Mouse (Mus musculus) heart, postnatal 0 days (tissue): ENCODE measurements around the gene Klf12.

Experiments
- CTCF ChIP-seq: IDR thresholded peaks from 2 replicates; pipeline ENCODE4 v1.5.1; 2016; ENCODE audit warnings: antibody characterized with exemption, control low read depth, low read depth
- EP300 ChIP-seq: IDR thresholded peaks from 2 replicates; pipeline ENCODE4 v1.6.1; 2016; ENCODE audit warnings: antibody characterized with exemption, low read depth

GRCm38 (mm10) chr14:100324303-100324702, 39.8 kb upstream of the Klf12 start:
- TF ChIP-seq CTCF, result no peak
- TF ChIP-seq EP300, result no peak
